Mouse (Mus musculus) hindbrain, embryonic 11.5 days (tissue): ENCODE results near the gene Elovl7. TPM values are rescaled to one million over a fixed set of nuclear protein-coding genes. Genes with fewer than 3 reads are reported as not detected.

Experiments
- ATAC-seq: fragments of 200-750 bp; cut with Nextera tagmentation; 2 replicates; pipeline ENCODE4 v1.8.0; 2017; ENCODE audit warnings: mild to moderate bottlenecking, moderate TSS enrichment, moderate library complexity; ENCODE audit not compliant: low FRiP score
- DNase-seq: peaks from one replicate; pipeline ENCODE4 v3.0.0-alpha.2; 2015; ENCODE audit warnings: low spot score
- H3K27ac ChIP-seq: fragments of 300-500 bp; sonication (generic); 2 replicates; pipeline ENCODE4 v1.5.1; 2014; ENCODE audit warnings: mild to moderate bottlenecking, low read depth, low read length
- H3K27me3 ChIP-seq: fragments of 300-500 bp; sonication (generic); 2 replicates; pipeline ENCODE4 v1.6.1; 2014; ENCODE audit warnings: mild to moderate bottlenecking, low read length, moderate library complexity, mixed read lengths; ENCODE audit not compliant: control insufficient read depth, insufficient read depth
- H3K36me3 ChIP-seq: fragments of 300-500 bp; sonication (generic); 2 replicates; pipeline ENCODE4 v1.6.1; 2014; ENCODE audit warnings: mild to moderate bottlenecking, low read length, moderate library complexity, mixed read lengths; ENCODE audit not compliant: control insufficient read depth, insufficient read depth
- H3K4me1 ChIP-seq: fragments of 300-500 bp; sonication (generic); replicated peaks from 2 replicates; pipeline ENCODE4 v1.6.1; 2014; ENCODE audit warnings: low read length, mixed read lengths; ENCODE audit not compliant: control insufficient read depth, insufficient read depth
- H3K4me2 ChIP-seq: fragments of 300-500 bp; sonication (generic); replicated peaks from 2 replicates; pipeline ENCODE4 v1.6.1; 2014; ENCODE audit warnings: mild to moderate bottlenecking, low read depth, low read length
- H3K4me3 ChIP-seq: fragments of 300-500 bp; sonication (generic); 2 replicates; pipeline ENCODE4 v1.5.1; 2014; ENCODE audit warnings: low read depth, low read length
- H3K9ac ChIP-seq: fragments of 300-500 bp; sonication (generic); 2 replicates; pipeline ENCODE4 v1.6.1; 2014; ENCODE audit warnings: low read depth, low read length
- H3K9me3 ChIP-seq: fragments of 300-500 bp; sonication (generic); 2 replicates; pipeline ENCODE4 v1.6.1; 2016; ENCODE audit warnings: low read length; ENCODE audit not compliant: control insufficient read depth
- WGBS: fragments of 180-500 bp; shearing (Covaris S2); extraction: QIAGEN DNeasy Blood & Tissue Kit; methylation state at CpG from one replicate; pipeline ENCODE4 v1.1.7; 2014; 5-methylcytosine and 5-hydroxymethylcytosine counted together
- polyA plus RNA-seq: library from polyadenylated mRNA; unstranded; fragments of >200 nt; fragmentation: Nextera tagmentation; extraction: Ambion mirVana; gene quantifications from 2 replicates; pipeline ENCODE4 v1.2.1, GENCODE M21; 2014

The Elovl7 gene
- polyA plus RNA-seq, 1 experiment from 2014 or later = 1.3 TPM

- 0 out of 2 replicates have a peak, but pooled peaks cover 2% of the 10 kb centered on the region for H3K4me1 ChIP-seq
- no peak overlapping the region for H3K9ac ChIP-seq
- H3K36me3 ChIP-seq = no peaks in the 10 kb centered on the region
- H3K27ac ChIP-seq = no peak overlapping the region
- 57% methylated on average over 7 of the region's 7 CpGs for WGBS
- ATAC-seq (peak; percentile 58; the same call in 1 of the 2 replicates), DNase-seq (peak; percentile 40)
- H3K9me3 ChIP-seq = no peaks in the 10 kb centered on the region
- no peak overlapping the region for H3K4me2 ChIP-seq
- no peak overlapping the region for H3K4me3 ChIP-seq
- no peaks in the 10 kb centered on the region for H3K27me3 ChIP-seq
Measured at GRCm38 (mm10) chr13:108301411-108301810, 87.2 kb downstream of the Elovl7 start.

DNA sequence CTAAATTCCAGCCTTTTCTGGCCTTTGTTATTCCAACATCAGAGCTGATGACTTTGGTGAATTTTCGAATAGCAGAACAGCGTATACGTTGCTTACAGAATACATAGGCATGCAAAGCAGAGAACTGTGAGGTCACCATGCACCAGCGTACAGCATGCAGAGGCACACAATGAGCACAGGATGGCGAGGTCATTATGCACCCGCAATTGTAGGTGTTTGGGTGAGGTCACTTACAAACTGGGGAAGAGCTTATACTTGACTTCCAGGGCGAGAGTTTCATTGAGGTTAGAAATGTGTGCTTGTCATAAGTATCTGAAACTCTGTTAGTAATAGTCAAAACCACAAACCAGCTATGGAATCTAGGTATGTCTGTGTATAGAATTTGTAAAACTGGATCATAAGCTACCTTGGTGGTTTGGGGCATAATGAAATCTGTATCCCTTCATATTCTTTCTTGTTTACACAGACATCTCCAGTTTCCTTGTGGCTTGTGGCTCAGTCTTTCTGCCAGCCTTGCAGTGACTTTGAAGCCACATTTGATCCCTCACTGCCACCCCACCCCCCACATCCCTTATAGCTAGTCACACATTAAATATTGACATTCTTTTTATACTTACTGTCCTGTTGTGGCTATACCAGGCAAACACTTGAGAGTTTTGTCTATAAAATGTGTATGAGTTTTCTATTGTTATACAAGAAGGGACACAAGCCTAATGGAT, 88.9 kb downstream of the Elovl7 start:
- no peaks in the 10 kb centered on the region for H3K4me1 ChIP-seq
- 80% methylated on average over 7 of the region's 7 CpGs for WGBS
- ATAC-seq (no peak), DNase-seq (no peak)
- no peak overlapping the region for H3K4me2 ChIP-seq
- H3K36me3 ChIP-seq = no peaks in the 10 kb centered on the region
- no peaks in the 10 kb centered on the region for H3K27me3 ChIP-seq
- H3K9me3 ChIP-seq = no peaks in the 10 kb centered on the region
- H3K4me3 ChIP-seq = no peak overlapping the region
- H3K27ac ChIP-seq = no peak overlapping the region
- H3K9ac ChIP-seq = no peak overlapping the region

DNA sequence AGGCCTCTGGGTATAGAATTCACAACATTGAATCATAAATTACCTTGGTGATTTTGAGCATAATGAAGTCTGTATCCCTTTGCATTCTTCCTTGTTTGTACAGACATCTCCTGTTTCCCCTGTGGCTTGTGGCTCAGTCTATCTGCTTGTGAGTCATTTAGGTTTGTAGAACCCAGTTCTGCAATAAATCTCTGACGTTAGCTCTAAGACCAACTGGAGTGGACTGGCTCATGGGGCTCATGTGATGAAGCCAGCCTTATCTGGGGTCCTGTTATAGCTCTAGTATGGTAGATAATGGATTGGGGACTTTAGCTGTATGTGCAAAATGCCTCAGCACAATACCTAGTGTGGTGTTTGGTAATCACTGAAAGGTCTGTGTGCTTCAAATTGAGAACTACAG, 89.6 kb downstream of the Elovl7 start:
- H3K4me1 ChIP-seq = no peaks in the 10 kb centered on the region
- no peak overlapping the region for H3K9ac ChIP-seq
- H3K27me3 ChIP-seq = no peaks in the 10 kb centered on the region
- H3K4me3 ChIP-seq = no peak overlapping the region
- WGBS = 84% methylated on average over 1 of the region's 1 CpGs
- DNase-seq = no peak
- ATAC-seq = no peak
- H3K27ac ChIP-seq = no peak overlapping the region
- H3K9me3 ChIP-seq = no peaks in the 10 kb centered on the region
- H3K36me3 ChIP-seq = no peaks in the 10 kb centered on the region
- H3K4me2 ChIP-seq = no peak overlapping the region

- no peak overlapping the region for H3K9ac ChIP-seq
- no peaks in the 10 kb centered on the region for H3K9me3 ChIP-seq
- no peak overlapping the region for H3K27ac ChIP-seq
- DNase-seq (no peak), ATAC-seq (no peak)
- WGBS = 66% methylated on average over 1 of the region's 2 CpGs
- no peaks in the 10 kb centered on the region for H3K4me1 ChIP-seq
- H3K4me2 ChIP-seq = no peak overlapping the region
- H3K36me3 ChIP-seq = no peaks in the 10 kb centered on the region
- H3K27me3 ChIP-seq = no peaks in the 10 kb centered on the region
- H3K4me3 ChIP-seq = no peak overlapping the region
Measured at GRCm38 (mm10) chr13:108304680-108305079, 90.5 kb downstream of the Elovl7 start.

DNA sequence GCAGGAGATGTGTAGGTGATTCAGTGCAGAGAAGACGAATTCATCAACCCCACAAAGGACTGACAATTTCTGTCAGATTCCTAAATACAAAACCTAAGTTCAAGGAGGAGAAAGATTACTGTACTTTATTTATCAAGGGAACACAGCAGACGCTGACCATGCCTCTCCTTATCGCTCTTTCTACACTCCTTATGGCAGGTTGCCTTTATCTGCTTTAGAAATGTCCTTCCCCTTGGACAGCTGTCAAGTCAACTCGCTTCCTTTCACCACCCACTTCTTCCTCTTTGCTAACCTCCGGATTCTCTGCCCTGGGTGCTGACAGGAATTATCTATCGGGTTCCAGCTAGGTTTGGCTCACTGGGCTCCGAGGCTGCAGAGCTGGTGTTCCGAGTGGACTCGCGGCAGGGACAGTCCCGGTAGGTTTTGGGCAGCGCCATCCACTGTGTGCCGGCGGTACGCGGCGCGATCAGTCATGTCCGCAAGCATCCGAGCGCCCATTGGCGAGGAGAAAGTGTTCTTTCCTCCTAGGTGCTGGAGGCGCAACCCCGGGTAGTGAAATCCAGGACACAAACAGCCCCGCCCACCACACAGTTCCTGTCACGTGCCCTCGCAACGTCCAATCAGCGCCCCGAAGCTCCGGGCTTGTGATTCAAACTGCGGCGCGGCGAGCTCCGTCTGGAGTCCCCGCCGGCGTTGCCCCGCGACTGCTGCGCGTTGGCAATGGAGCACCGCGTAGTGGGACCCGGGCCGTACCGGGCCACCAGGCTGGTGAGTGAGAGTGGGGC, 101.7 kb downstream of the Elovl7 start, which contains the start of gene Depdc1b:
Depdc1b (plus strand) TSS at position 631 of the 785 bp plus-strand sequence.
- H3K27ac ChIP-seq = peak within 1 kb of the TSS; percentile 60; the same call in 1 of the 2 replicates
- peak; percentile 96 for DNase-seq
- no peaks in the 10 kb centered on the region for H3K36me3 ChIP-seq
- peak within 1 kb of the TSS; percentile 80 for H3K4me2 ChIP-seq
- peak within 1 kb of the TSS; percentile 73 for H3K4me3 ChIP-seq
- WGBS = under 1% methylated on average over 48 of the region's 48 CpGs
- no peaks in the 10 kb centered on the region for H3K9me3 ChIP-seq
- peak within 1 kb of the TSS; percentile 69 for H3K9ac ChIP-seq
- H3K4me1 ChIP-seq = no peaks in the 10 kb centered on the region
- no peaks in the 10 kb centered on the region for H3K27me3 ChIP-seq
- ATAC-seq = peak; percentile 98

DNA sequence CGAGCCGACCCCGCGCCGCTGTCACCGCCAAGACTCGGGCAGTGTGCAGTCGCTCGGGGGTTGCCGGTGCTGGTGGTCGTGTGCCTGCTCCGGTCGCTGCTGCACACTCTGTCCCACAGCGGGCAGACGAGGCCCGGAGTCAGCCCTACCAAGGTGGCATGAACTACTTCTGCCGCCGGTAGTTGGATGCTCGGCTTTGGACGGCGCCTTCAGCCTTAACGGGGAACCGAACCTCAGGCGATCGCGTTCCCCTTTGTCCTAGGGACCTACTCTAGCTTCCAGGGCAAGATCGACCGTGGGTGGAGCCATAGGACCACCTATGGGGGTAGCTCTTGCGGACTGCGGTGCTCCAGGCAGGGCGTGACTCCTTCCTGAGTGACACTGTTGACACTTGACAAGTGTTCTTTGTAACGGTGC, 102.3 kb downstream of the Elovl7 start:
- under 1% methylated on average over 32 of the region's 32 CpGs for WGBS
- Histone ChIP-seq H3K4me1 (no peaks in the 10 kb centered on the region), H3K4me2 (peak overlapping the region; percentile 80), H3K4me3 (peak overlapping the region; percentile 73), H3K36me3 (no peaks in the 10 kb centered on the region), H3K9ac (peak overlapping the region; percentile 69), H3K27me3 (no peaks in the 10 kb centered on the region), H3K27ac (no peak overlapping the region), H3K9me3 (no peaks in the 10 kb centered on the region)
- DNase-seq (peak; percentile 55), ATAC-seq (peak; percentile 85)

DNA sequence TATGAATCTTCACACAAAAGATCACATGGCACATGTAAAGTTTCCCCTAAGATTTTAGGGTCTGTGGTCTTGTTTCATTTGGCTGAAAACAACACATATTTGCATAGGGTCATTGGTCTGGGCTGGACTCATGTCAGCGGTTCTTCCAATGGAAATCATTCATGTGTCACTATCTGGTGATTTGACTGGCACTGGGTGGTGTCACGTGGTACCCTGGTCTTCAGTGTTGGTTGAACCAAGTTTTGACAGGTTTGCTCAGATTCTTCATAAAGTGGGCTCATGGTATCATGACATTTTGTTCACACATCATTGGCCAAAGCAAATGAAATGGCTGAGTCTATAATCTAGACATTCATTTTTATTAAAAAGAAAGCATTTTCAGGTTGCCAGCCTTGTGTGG, 103.2 kb downstream of the Elovl7 start:
- Histone ChIP-seq H3K9ac (no peak overlapping the region), H3K4me2 (peak overlapping the region; percentile 80; the same call in 1 of the 2 replicates), H3K4me3 (peak overlapping the region; percentile 73; the same call in 1 of the 2 replicates), H3K27ac (no peak overlapping the region), H3K4me1 (no peaks in the 10 kb centered on the region), H3K36me3 (no peaks in the 10 kb centered on the region), H3K9me3 (no peaks in the 10 kb centered on the region), H3K27me3 (no peaks in the 10 kb centered on the region)
- DNase-seq = no peak
- no peak for ATAC-seq
- WGBS = 88% methylated on average over 2 of the region's 2 CpGs

- no peak overlapping the region for H3K9ac ChIP-seq
- H3K9me3 ChIP-seq = no peaks in the 10 kb centered on the region
- no peaks in the 10 kb centered on the region for H3K4me1 ChIP-seq
- DNase-seq = no peak
- WGBS = 96% methylated on average over 8 of the region's 8 CpGs
- no peaks in the 10 kb centered on the region for H3K27me3 ChIP-seq
- H3K36me3 ChIP-seq = no peaks in the 10 kb centered on the region
- no peak overlapping the region for H3K4me2 ChIP-seq
- no peak overlapping the region for H3K4me3 ChIP-seq
- no peak for ATAC-seq
- no peak overlapping the region for H3K27ac ChIP-seq
Measured at GRCm38 (mm10) chr13:108319028-108319427, 104.8 kb downstream of the Elovl7 start.
